Mouse (Mus musculus): ENCODE measurements around the gene Hhat.

Hhat gene

GRCm38 (mm10) chr1:192785046-192785961 is 14.3 kb upstream of the Hhat start:
- no peak for DNase-seq (ENCODE audit: low spot score)

- DNase-seq (ENCODE audit: low spot score): peak; percentile 67
These were observed 13.4 kb upstream of the Hhat start for GRCm38 (mm10) chr1:192784374-192784773.

GRCm38 (mm10) chr1:192781256-192781655 is 10.2 kb upstream of the Hhat start:
- DNase-seq (ENCODE audit: low spot score): peak; percentile 53

GRCm38 (mm10) chr1:192778869-192779514 is 8.0 kb upstream of the Hhat start:
- no peak for DNase-seq (ENCODE audit: low spot score)

GRCm38 (mm10) chr1:192778206-192778605 is 7.2 kb upstream of the Hhat start:
- DNase-seq (ENCODE audit: low spot score): no peak

- peak; percentile 66 for DNase-seq (ENCODE audit: low spot score)
These were observed 911 bp downstream of the Hhat start for GRCm38 (mm10) chr1:192770130-192770494.

GRCm38 (mm10) chr1:192765531-192765930 is 5.5 kb downstream of the Hhat start:
- no peak for DNase-seq (ENCODE audit: low spot score)

- no peak for DNase-seq (ENCODE audit: low spot score)
These were observed 6.5 kb downstream of the Hhat start for GRCm38 (mm10) chr1:192764547-192764946.

GRCm38 (mm10) chr1:192762946-192763933 is 7.8 kb downstream of the Hhat start:
- DNase-seq (ENCODE audit: low spot score): no peak

GRCm38 (mm10) chr1:192756674-192757073 is 14.3 kb downstream of the Hhat start:
- DNase-seq (ENCODE audit: low spot score): no peak

- DNase-seq (ENCODE audit: low spot score): peak; percentile 65
These were observed 15.1 kb downstream of the Hhat start for GRCm38 (mm10) chr1:192755685-192756606.

- no peak for DNase-seq (ENCODE audit: low spot score)
These were observed 15.8 kb downstream of the Hhat start for GRCm38 (mm10) chr1:192755246-192755645.

- no peak for DNase-seq (ENCODE audit: low spot score)
These were observed 16.8 kb downstream of the Hhat start for GRCm38 (mm10) chr1:192754268-192754667.

GRCm38 (mm10) chr1:192752659-192753601 is 18.1 kb downstream of the Hhat start:
- DNase-seq (ENCODE audit: low spot score): peak; percentile 65

- no peak for DNase-seq (ENCODE audit: low spot score)
These were observed 21.0 kb downstream of the Hhat start for GRCm38 (mm10) chr1:192750042-192750437.

- DNase-seq (ENCODE audit: low spot score): peak; percentile 13
These were observed 21.6 kb downstream of the Hhat start for GRCm38 (mm10) chr1:192749270-192750041.

GRCm38 (mm10) chr1:192746201-192746600 is 24.8 kb downstream of the Hhat start:
- DNase-seq (ENCODE audit: low spot score): no peak

GRCm38 (mm10) chr1:192745240-192746101 is 25.6 kb downstream of the Hhat start:
- DNase-seq (ENCODE audit: low spot score): peak; percentile 70
